Mouse (Mus musculus): ENCODE measurements around the gene Nt5c2.

Nt5c2 gene

GRCm38 (mm10) chr19:46915406-46916080 is 99.4 kb downstream of the Nt5c2 start:
- no peak for DNase-seq

- no peak for DNase-seq
These were observed 101.3 kb downstream of the Nt5c2 start for GRCm38 (mm10) chr19:46913626-46914025.

GRCm38 (mm10) chr19:46911492-46911891 is 103.5 kb downstream of the Nt5c2 start:
- no peak for DNase-seq

GRCm38 (mm10) chr19:46908977-46909376 is 106.0 kb downstream of the Nt5c2 start:
- no peak for DNase-seq

GRCm38 (mm10) chr19:46908207-46908606 is 106.7 kb downstream of the Nt5c2 start:
- DNase-seq, result no peak

GRCm38 (mm10) chr19:46905971-46906370 is 109.0 kb downstream of the Nt5c2 start:
- no peak for DNase-seq

- no peak for DNase-seq
These were observed 109.6 kb downstream of the Nt5c2 start for GRCm38 (mm10) chr19:46905383-46905782.

GRCm38 (mm10) chr19:46904907-46905306 is 110.0 kb downstream of the Nt5c2 start:
- DNase-seq, result no peak

- DNase-seq, result no peak
These were observed 111.6 kb downstream of the Nt5c2 start for GRCm38 (mm10) chr19:46903379-46903778.

GRCm38 (mm10) chr19:46901323-46901722 is 113.6 kb downstream of the Nt5c2 start:
- DNase-seq, result no peak

GRCm38 (mm10) chr19:46900786-46901185 is 114.2 kb downstream of the Nt5c2 start:
- no peak for DNase-seq

GRCm38 (mm10) chr19:46899871-46900270 is 115.1 kb downstream of the Nt5c2 start:
- DNase-seq, result no peak

GRCm38 (mm10) chr19:46899306-46899705 is 115.6 kb downstream of the Nt5c2 start:
- no peak for DNase-seq

- no peak for DNase-seq
These were observed 116.7 kb downstream of the Nt5c2 start for GRCm38 (mm10) chr19:46898222-46898621.

- no peak for DNase-seq
These were observed 117.8 kb downstream of the Nt5c2 start for GRCm38 (mm10) chr19:46897135-46897534.

GRCm38 (mm10) chr19:46893484-46893883 is 121.5 kb downstream of the Nt5c2 start:
- DNase-seq, result no peak

GRCm38 (mm10) chr19:46892856-46893255 is 122.1 kb downstream of the Nt5c2 start:
- no peak for DNase-seq

GRCm38 (mm10) chr19:46890657-46891056 is 124.3 kb downstream of the Nt5c2 start:
- no peak for DNase-seq

GRCm38 (mm10) chr19:46889666-46890065 is 125.3 kb downstream of the Nt5c2 start:
- DNase-seq, result no peak

GRCm38 (mm10) chr19:46887811-46888527 is 127.0 kb downstream of the Nt5c2 start:
- DNase-seq, result peak; percentile 76

GRCm38 (mm10) chr19:46886826-46887225 is 128.1 kb downstream of the Nt5c2 start:
- no peak for DNase-seq

- no peak for DNase-seq
These were observed 129.6 kb downstream of the Nt5c2 start for GRCm38 (mm10) chr19:46885365-46885764.

GRCm38 (mm10) chr19:46879876-46880275 is 135.1 kb downstream of the Nt5c2 start:
- DNase-seq, result no peak

- peak; percentile 83 for DNase-seq
These were observed 136.6 kb downstream of the Nt5c2 start for GRCm38 (mm10) chr19:46878346-46878745.

GRCm38 (mm10) chr19:46877886-46878285 is 137.1 kb downstream of the Nt5c2 start:
- DNase-seq, result no peak

Data from thymus, postnatal 4 days (tissue).